Mouse (Mus musculus): Measurements from ENCODE around the gene Card14. TPM values are rescaled to one million over a fixed set of nuclear protein-coding genes. Genes with fewer than 3 reads are reported as not detected.

The Card14 gene
- 1.7 and 1.9 TPM in 2 replicates for total RNA-seq (2014; rRNA removed)
- polyA plus RNA-seq (2015; fragmentation: Nextera tagmentation; extraction: Ambion mirVana): 0.72 and 0.81 TPM in 2 replicates

GRCm38 (mm10) chr11:119307658-119307867 lies at the start of gene Card14:
Gene Card14, plus strand, starts transcription at chr11:119307768.
- Histone ChIP-seq H3K9ac (replicated peaks; ENCODE audit: low read length) (no peak within 1 kb of the TSS), H3K9me3 (ENCODE audit: low read length) (no peaks in the 10 kb centered on the region), H3K4me1 (ENCODE audit: insufficient read depth, low read length) (no peaks in the 10 kb centered on the region), H3K4me2 (ENCODE audit: low read depth, low read length) (no peak within 1 kb of the TSS), H3K36me3 (ENCODE audit: insufficient read depth, low read length) (no peaks in the 10 kb centered on the region), H3K27ac (no peak within 1 kb of the TSS), H3K27me3 (ENCODE audit: insufficient read depth, low read length) (no peaks in the 10 kb centered on the region), H3K4me3 (ENCODE audit: low read length) (no peak within 1 kb of the TSS)
- DNase-seq (ENCODE audit: low spot score) (no peak), ATAC-seq (no peak)
- 65% methylated on average over 1 of the region's 1 CpGs for WGBS
- no peak for TF ChIP-seq CTCF (IDR thresholded peaks at IDR 0.05; ENCODE audit: low read depth)

- Histone ChIP-seq H3K4me1 (ENCODE audit: insufficient read depth, low read length) (no peaks in the 10 kb centered on the region), H3K4me2 (ENCODE audit: low read depth, low read length) (peak overlapping the region; percentile 43), H3K27ac (peak overlapping the region; percentile 26; the same call in 1 of the 2 replicates), H3K9ac (replicated peaks; ENCODE audit: low read length) (no peak overlapping the region), H3K27me3 (ENCODE audit: insufficient read depth, low read length) (no peaks in the 10 kb centered on the region), H3K9me3 (ENCODE audit: low read length) (no peaks in the 10 kb centered on the region), H3K4me3 (ENCODE audit: low read length) (no peak overlapping the region), H3K36me3 (ENCODE audit: insufficient read depth, low read length) (no peaks in the 10 kb centered on the region)
- TF ChIP-seq CTCF (IDR thresholded peaks at IDR 0.05; ENCODE audit: low read depth): no peak
- DNase-seq (ENCODE audit: low spot score) (no peak), ATAC-seq (no peak)
- 67% methylated on average over 9 of the region's 9 CpGs for WGBS
These were observed 49.4 kb upstream of the Card14 start for GRCm38 (mm10) chr11:119258216-119258571.

- Histone ChIP-seq H3K27me3 (ENCODE audit: insufficient read depth, low read length) (no peaks in the 10 kb centered on the region), H3K4me3 (ENCODE audit: low read length) (no peak overlapping the region), H3K4me1 (ENCODE audit: insufficient read depth, low read length) (no peaks in the 10 kb centered on the region), H3K36me3 (ENCODE audit: insufficient read depth, low read length) (no peaks in the 10 kb centered on the region), H3K9ac (replicated peaks; ENCODE audit: low read length) (no peak overlapping the region), H3K4me2 (ENCODE audit: low read depth, low read length) (peak overlapping the region; percentile 43), H3K27ac (peak overlapping the region; percentile 26; the same call in 1 of the 2 replicates), H3K9me3 (ENCODE audit: low read length) (no peaks in the 10 kb centered on the region)
- ATAC-seq: peak; percentile 58
- peak; percentile 67 for DNase-seq (ENCODE audit: low spot score)
- TF ChIP-seq CTCF (IDR thresholded peaks at IDR 0.05; ENCODE audit: low read depth): no peak
- WGBS: 68% methylated on average over 23 of the region's 23 CpGs
These were observed 48.8 kb upstream of the Card14 start for GRCm38 (mm10) chr11:119258572-119259322.

- no peak for TF ChIP-seq CTCF (IDR thresholded peaks at IDR 0.05; ENCODE audit: low read depth)
- Histone ChIP-seq H3K9me3 (ENCODE audit: low read length) (no peaks in the 10 kb centered on the region), H3K36me3 (ENCODE audit: insufficient read depth, low read length) (no peaks in the 10 kb centered on the region), H3K4me3 (ENCODE audit: low read length) (no peak overlapping the region), H3K4me1 (ENCODE audit: insufficient read depth, low read length) (no peaks in the 10 kb centered on the region), H3K9ac (replicated peaks; ENCODE audit: low read length) (no peak overlapping the region), H3K4me2 (ENCODE audit: low read depth, low read length) (no peak overlapping the region), H3K27me3 (ENCODE audit: insufficient read depth, low read length) (no peaks in the 10 kb centered on the region), H3K27ac (no peak overlapping the region)
- DNase-seq (ENCODE audit: low spot score): no peak
- 88% methylated on average over 8 of the region's 8 CpGs for WGBS
- no peak for ATAC-seq
These were observed 47.6 kb upstream of the Card14 start for GRCm38 (mm10) chr11:119259977-119260376.

GRCm38 (mm10) chr11:119264413-119264812 lies 43.2 kb upstream of the Card14 start:
- no peak overlapping the region for H3K9ac ChIP-seq (replicated peaks; ENCODE audit: low read length)
- 0 out of 2 replicates have a peak, but pooled peaks cover 13% of the 10 kb centered on the region for H3K4me1 ChIP-seq (ENCODE audit: insufficient read depth, low read length)
- no peak for TF ChIP-seq CTCF (IDR thresholded peaks at IDR 0.05; ENCODE audit: low read depth)
- H3K36me3 ChIP-seq (ENCODE audit: insufficient read depth, low read length): no peaks in the 10 kb centered on the region
- no peak for ATAC-seq
- no peaks in the 10 kb centered on the region for H3K9me3 ChIP-seq (ENCODE audit: low read length)
- WGBS: 90% methylated on average over 13 of the region's 13 CpGs
- no peaks in the 10 kb centered on the region for H3K27me3 ChIP-seq (ENCODE audit: insufficient read depth, low read length)
- H3K4me3 ChIP-seq (ENCODE audit: low read length): no peak overlapping the region
- H3K4me2 ChIP-seq (ENCODE audit: low read depth, low read length): no peak overlapping the region
- H3K27ac ChIP-seq: no peak overlapping the region
- DNase-seq (ENCODE audit: low spot score): no peak

GRCm38 (mm10) chr11:119265811-119266210 lies 41.8 kb upstream of the Card14 start:
- Histone ChIP-seq H3K4me3 (ENCODE audit: low read length) (no peak overlapping the region), H3K27me3 (ENCODE audit: insufficient read depth, low read length) (no peaks in the 10 kb centered on the region), H3K27ac (no peak overlapping the region), H3K9me3 (ENCODE audit: low read length) (no peaks in the 10 kb centered on the region), H3K36me3 (ENCODE audit: insufficient read depth, low read length) (no peaks in the 10 kb centered on the region), H3K4me2 (ENCODE audit: low read depth, low read length) (no peak overlapping the region), H3K9ac (replicated peaks; ENCODE audit: low read length) (no peak overlapping the region), H3K4me1 (ENCODE audit: insufficient read depth, low read length) (0 out of 2 replicates have a peak, but pooled peaks cover 13% of the 10 kb centered on the region)
- WGBS: 77% methylated on average over 7 of the region's 7 CpGs
- ATAC-seq (no peak), DNase-seq (ENCODE audit: low spot score) (no peak)
- TF ChIP-seq CTCF (IDR thresholded peaks at IDR 0.05; ENCODE audit: low read depth): no peak

- TF ChIP-seq CTCF (IDR thresholded peaks at IDR 0.05; ENCODE audit: low read depth): no peak
- Histone ChIP-seq H3K36me3 (ENCODE audit: insufficient read depth, low read length) (no peaks in the 10 kb centered on the region), H3K4me1 (ENCODE audit: insufficient read depth, low read length) (0 out of 2 replicates have a peak, but pooled peaks cover 13% of the 10 kb centered on the region), H3K9me3 (ENCODE audit: low read length) (no peaks in the 10 kb centered on the region), H3K27me3 (ENCODE audit: insufficient read depth, low read length) (no peaks in the 10 kb centered on the region), H3K4me2 (ENCODE audit: low read depth, low read length) (peak overlapping the region; percentile 95), H3K9ac (replicated peaks; ENCODE audit: low read length) (no peak overlapping the region), H3K27ac (peak overlapping the region; percentile 70), H3K4me3 (ENCODE audit: low read length) (peak overlapping the region; percentile 55; the same call in 1 of the 2 replicates)
- ATAC-seq: peak; percentile 28
- DNase-seq (ENCODE audit: low spot score): peak; percentile 62
- WGBS: 21% methylated on average over 6 of the region's 6 CpGs
These were observed 40.3 kb upstream of the Card14 start for GRCm38 (mm10) chr11:119267241-119267674.

All from hindbrain, postnatal 0 days (tissue).